Mouse (Mus musculus): ENCODE measurements at regions not wholly inside any gene's neighbourhood (a gene's known extent, or its start where the extent isn't known, plus 50 kb on each side); places are given as distances from the start of the nearest gene placed in this dataset.

GRCm38 (mm10) chr5:4304201-4304600 lies 112.0 kb downstream of the Mterf1b start:
- TF ChIP-seq USF1 (IDR thresholded peaks at IDR 0.05; ENCODE audit: low read depth) (no peak), POLR2A (IDR thresholded peaks at IDR 0.05; ENCODE audit: insufficient read length, low read depth) (no peak), TCF12 (IDR thresholded peaks at IDR 0.05; ENCODE audit: insufficient read depth, poor library complexity, severe bottlenecking) (no peak), MYOG (IDR thresholded peaks at IDR 0.05; ENCODE audit: control insufficient read depth in 1 of 3, insufficient read depth in 1 of 3, insufficient read length in 2 of 3, low read depth in 2 of 3) (no peak), POLR2AphosphoS2 (IDR thresholded peaks at IDR 0.05; ENCODE audit: insufficient read length, low read depth) (no peak), CEBPB (IDR thresholded peaks at IDR 0.05; ENCODE audit: insufficient read depth, poor library complexity, severe bottlenecking) (no peak), E2F4 (IDR thresholded peaks at IDR 0.05; ENCODE audit: insufficient read depth) (no peak), SRF (IDR thresholded peaks at IDR 0.05; ENCODE audit: control insufficient read depth, insufficient read length, low read depth) (no peak), TCF3 (IDR thresholded peaks at IDR 0.05; ENCODE audit: insufficient read length, low read depth) (no peak)

Data from myocyte (in vitro differentiated cells).